Mouse (Mus musculus) embryo, embryonic 9.5 days (tissue): Measurements from ENCODE around the gene Nceh1.
"Not testable (repeated sequence)": the region's sequence is repeated elsewhere in the genome, so short reads cannot be mapped to it uniquely, and the experiment has no call there.

Source experiments
- DNase-seq: peaks from one replicate; pipeline ENCODE4 v3.0.0-alpha.2; 2017; ENCODE audit errors: extremely low spot score

Nceh1 gene

DNA sequence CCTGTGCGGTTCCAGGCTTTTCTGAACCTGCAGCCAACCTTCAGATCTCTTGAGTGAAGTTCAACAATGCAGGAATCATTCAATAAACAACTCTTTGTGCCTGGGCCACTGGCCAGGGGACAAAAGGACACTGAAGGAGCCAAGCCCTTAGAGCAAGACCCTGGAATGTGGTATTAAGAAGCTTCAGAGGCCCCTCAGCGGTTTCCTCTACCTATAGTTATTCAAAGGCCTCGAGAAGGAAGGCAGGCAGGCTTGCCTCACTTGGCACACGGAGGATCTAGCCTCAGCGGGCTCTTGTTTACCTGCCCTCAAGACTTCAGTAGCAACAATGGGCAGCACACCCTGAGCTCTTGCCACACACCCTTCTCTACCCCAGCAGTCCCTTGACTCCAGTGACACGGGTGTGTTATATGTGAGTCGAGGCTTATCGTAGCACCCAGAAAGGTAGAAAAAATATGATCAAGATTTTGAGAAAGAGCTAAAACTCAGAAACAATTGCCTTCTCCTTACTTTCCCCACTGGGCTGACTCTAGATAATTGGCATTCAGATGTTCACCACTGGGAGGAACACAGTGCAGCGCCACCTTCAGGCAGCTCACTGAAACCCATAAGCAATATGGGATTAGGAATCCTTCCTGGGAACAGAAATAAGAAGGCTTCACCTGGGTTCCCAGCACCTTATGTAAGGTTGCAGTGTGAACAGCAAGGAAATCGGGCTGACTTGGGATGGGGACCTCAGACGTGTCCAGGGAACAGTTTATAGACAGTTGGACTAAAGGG is 46.0 kb downstream of the Nceh1 start:
- no peak for DNase-seq

DNA sequence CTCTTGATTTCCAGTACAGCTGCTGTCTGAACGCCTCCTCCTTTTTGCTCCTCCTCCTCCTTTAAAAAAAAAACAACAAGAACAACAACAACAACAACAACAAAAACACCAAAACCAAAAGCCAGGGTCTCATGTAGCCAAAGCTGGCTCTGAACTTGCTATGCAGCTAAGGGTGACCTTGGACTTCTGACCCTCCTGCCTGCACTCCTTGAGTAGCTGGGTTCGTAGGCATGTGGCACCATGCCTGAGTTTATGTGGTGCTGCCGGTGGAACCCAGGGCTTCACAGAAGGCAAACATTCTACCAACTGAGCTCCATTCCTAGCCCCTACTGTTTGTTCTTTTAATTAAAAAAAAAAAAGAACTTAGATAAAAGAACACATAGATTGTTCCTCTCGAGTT is 50.6 kb downstream of the Nceh1 start:
- no peak for DNase-seq

DNA sequence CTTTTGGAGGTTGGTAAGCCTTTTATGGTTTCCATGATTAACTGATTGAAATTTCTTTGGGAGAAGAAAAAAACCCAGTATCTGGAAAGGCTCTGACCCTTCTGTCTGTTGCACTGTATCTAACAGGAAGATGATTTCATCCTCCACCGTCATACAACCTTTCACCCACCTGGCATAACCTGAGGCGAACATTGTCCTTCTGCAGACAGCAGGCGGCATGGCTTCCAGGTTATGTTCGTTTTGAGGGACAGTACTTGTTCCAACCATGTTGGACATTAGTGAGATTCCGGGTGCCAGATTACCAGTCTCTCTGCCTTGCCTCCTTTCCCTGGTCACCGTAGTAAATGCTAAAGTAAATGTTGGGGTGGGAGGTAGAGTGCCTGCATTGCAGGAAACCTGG is 51.1 kb downstream of the Nceh1 start:
- DNase-seq: no peak

DNA sequence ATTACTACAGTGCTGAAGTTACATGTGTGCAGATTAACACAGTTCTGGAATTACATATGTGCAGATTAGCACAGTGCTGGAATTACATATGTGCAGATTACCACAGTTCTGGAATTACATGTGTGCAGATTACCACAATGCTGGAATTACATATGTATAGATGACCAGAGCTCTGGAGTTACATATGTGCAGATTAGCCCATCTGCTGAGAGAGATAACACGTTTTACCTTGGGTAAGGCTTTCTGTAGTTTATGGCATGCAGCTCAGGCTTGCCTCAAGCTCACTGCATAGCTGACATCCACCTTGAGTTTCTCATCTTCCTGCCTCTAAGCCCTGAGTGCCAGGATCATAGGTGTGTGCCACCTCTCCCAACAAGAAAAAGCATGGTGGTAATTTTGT is 52.2 kb downstream of the Nceh1 start:
- no peak for DNase-seq

DNA sequence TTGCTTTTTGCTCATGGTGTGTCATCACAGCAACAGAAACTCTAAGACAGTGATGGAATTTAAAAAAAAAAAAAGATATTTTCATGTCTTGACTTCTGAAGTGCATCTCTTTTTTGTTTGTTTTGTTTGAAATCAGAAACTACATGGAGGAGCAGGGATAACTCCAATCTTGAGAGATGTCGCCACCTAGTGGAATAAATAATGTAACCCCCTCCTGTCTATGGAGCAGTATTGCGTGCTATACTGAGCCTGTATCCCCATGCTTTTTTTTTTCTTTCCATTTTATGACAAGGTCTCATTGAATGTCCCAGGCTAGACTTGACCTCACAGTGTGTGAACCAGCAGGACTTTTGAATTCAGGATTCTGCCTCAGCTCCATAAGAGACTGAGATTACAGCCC is 54.5 kb downstream of the Nceh1 start:
- peak; percentile 36 for DNase-seq

DNA sequence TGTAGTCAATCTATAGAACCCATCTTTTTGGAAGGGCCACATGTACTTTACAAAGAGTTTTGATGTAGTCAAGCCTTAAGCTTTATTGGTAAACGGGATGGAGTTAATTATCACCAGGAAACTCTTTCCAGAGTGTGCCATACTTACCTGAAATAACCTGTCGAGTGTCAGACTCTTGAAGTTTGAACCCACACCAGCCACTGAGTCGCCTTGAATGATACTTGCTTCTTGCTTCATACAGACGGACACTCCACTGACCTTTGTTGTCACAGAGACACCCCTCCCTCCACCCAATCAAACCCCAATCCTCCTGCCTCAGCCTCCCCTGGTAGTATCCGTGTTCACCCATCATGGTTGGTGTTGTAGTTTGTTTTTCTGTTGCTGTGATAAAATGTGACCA is 55.8 kb downstream of the Nceh1 start:
- no peak for DNase-seq

DNA sequence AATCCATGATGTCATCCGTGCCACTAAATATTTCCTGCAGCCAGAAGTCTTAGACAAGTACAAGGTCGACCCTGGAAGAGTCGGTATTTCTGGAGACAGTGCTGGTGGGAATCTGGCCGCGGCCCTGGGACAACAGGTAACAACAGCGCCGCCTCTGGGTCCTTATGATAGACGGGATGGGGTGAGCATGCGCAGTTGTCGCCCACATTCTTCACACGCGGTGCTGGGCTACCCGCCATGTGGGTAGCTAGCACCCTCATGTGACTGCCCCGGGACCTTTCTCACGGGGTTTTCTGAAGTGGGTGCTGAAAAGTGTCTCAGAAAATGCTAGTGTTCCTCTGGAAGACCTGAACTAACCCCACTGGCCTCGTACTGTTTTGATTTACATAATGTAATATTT is 56.8 kb downstream of the Nceh1 start:
- DNase-seq: no peak

DNA sequence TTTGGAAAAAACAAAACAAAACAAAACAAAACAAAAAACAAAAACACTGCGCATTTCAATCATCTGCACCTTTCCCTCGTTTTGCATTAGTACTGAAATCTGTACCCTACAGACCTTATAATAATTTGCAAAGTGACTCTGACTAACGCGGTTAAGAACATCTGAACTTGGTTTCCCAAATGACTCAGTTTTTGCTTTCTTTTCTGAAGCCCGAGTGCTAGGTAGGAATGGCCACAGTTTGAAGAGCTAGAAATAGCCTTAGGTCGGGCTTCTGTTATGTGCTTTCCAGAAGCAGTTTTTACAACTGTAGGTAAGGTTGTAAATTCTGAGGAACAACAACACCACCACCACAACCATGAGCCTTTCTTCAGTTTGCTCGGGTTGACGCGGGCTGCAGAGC is 59.1 kb downstream of the Nceh1 start:
- DNase-seq: no peak

DNA sequence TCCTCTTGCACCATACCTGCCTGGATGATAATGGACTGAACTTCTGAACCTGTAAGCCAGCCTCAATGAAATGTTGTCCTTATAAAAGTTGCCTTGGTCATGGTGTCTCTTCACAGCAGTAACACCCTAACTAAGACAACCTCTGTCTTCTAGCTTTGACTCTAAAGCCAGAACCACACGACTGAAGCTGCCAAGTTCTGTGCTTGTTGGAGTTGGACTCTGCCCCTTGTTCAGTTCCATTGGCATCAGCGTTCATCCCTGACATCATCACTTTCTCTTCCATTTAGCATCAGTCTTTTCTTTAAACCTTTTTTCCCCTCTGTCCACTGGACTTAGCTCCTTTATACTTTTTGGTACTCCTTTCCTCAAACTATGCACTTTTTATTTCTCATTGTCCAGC is 63.4 kb downstream of the Nceh1 start:
- DNase-seq: no peak

DNA sequence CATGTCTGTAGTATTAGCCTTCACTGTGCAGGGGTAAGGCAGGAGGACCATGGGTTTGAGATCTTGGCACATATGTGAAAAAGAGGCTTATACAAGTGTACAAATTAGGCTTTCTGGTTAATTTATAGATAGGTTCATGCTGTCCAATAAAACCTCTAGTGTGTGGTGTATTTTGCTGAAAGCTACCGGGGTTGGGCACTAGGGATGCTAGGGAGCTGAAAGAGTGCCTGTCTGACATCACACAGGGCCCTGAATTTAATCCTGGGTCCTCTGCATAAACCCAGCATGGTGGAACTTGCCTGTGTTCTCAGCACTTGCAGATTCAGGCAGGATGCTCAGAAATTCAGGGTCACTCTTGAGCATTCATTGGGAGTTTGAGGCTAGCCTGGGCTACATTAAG is 65.0 kb downstream of the Nceh1 start:
- DNase-seq: no peak

DNA sequence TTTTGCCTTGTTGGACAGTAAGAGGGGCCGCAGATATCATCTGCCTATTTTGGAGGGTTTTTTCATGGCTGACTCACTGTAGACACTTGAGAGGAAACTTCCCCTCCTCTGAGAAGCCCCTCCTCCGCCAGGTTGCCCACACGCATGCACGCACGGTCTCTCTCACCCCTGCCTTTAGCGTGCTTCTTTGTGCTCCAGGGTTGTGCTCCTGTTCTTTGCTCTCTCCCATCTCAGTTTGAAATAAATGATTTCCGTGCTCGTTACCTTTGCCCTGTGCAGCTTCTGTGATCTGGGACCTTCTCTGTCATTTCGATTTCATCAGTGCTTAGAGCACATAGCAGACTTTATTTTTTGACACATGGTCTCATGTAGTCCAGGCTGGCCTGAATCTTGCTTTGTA is 66.3 kb downstream of the Nceh1 start:
- no peak for DNase-seq

DNA sequence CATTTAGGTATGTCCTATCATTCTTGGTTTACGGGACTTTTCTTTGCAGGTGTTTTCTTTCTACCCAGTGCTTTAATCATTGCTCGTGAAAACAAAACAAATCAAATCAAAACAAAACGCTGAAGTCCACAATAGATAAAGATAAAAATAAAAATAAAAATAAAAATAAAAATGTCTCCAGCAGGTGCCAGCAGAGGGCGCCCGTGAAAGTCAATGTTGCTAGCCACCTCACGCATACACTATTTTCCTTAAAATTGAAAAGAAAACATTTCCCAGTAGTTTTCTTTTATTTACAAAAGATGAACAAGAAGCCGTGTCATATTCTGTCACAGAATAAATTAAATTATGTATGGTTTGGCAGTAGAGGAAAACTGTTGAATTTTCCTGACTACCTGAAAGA is 68.2 kb downstream of the Nceh1 start:
- no peak for DNase-seq

DNA sequence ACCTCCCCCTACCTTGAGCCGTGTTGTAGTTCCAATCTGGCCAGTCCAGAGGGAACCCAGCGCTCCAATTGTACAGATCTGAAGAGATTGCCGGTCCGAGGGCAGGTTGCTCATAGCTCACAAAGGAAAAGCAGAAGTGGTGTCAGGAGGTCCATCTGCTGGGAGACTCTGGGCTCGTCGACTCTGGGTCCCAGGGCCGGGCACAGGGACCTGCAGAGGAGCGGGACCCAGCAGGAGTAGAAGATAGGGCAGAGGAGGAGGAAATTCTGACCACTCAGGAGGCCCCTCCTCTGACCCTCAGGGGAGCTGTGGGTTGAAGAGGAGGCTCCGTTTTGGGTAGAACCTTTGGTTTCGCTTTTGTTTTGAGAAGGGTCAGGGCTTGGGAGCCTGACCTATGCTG is 75.7 kb downstream of the Nceh1 start:
- DNase-seq: no peak

DNA sequence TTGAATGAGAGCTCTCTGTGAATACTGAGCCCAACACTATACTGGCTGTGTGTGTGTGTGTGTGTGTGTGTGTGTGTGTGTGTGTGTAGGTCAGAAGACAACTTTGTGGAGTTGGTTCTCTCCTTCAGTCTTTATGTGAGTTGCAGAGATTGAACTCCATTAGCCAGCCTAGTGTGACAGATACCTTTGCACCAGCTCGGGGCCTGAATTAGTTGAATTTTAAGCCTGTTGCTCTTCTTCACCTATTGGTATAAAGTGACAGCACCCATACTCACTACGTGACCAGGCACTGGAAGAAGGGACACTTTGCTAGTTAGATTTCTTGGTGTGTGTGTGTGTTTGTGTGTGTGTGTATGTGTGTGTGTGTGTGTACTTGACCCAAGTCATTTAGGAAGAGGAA is 77.6 kb downstream of the Nceh1 start:
- DNase-seq: no peak

DNA sequence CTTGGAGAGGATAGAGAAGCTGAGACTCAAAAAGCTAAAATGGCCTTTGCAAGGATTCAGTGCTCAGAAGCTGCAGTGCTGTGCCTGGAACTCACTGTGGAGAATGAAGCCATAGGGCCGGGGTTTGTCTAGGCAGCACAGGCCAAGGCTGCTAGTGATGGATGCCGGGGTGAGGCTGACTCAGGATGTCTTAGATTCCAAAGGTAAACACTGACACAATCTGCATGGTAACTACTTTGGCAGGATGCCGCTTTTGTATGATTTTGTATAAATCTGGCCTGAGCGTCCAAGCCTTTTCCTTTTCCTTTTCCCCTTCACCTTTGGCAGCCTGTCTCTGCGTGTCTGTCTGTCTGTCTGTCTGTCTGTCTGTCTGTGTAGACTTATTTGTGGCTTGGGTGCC is 84.6 kb downstream of the Nceh1 start:
- no peak for DNase-seq

DNA sequence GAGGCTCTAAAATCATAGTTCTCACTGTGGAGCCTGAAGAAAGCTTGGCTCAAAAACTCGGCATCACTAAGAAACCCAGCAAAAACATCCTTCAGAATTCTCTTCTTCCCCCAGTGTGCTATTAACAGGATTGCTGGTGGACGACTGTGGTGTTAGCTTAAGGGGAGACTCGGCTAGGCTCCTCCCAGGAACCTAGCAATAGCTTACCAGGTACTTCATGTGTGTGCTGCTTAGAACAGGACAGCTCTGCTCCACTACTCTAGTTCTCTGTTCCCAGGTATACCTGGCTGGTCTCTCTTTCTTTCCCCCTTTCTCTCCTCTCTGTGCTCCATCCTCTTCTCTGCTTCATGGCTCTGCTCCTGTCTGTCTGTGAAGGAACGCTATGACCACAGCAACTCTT is 85.1 kb downstream of the Nceh1 start:
- DNase-seq: no peak

DNA sequence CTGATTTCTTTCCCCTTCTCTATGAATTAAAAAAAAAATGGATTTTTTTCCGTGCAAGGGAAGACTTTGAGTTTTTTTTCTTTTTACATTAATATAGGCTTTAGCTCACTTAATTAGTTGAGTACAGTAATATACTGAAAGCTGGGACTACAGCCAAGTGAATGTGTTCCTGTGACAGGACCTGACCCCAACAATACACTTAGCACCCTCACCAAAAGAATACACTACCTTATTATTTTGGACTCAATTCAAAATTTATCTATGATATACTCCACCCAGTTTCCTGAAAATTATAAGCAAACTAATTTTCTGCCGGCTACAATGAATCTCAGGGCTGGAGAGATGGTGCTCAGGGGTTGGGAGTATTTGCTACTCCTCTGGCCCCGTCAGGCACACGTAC is 86.4 kb downstream of the Nceh1 start:
- no peak for DNase-seq

DNA sequence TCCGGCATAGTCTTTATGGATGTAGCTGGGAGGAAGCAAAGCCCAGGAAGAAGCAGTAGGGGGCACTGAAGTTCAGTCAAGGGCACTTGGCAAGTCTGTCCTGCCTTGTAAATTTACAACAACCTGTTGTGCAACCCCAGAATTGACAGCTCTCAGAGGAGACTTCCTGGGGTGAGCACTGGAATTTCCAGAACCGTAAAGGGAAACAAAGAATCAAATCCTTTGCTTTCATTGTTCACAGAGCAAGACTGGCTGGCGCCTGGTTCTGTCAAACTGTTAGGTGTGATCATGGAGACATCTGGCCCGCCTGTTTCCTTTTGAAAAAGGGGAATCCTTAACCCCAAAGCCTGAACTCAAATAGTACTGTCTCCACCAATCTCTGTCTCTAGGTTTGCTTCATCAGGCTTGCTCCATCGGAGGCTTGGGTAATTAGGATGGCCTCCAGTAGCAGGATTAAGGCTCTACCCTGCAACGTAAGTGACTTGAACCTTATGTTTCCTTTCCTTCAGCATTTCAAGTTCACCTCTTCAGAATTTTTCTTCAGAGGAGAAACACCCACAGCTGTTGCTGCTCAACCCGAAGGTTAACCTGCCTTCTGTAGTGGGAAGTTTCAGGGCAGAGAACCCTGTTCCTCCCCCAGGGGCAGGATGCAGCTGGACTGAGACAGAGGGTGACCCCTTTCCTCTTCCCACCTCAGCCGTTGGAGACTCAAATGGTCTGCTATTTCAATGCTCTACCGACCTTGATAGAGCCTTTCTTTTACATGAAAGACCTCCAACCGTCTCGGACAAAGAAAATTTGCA is 87.6 kb downstream of the Nceh1 start:
- DNase-seq: peak; percentile 16

DNA sequence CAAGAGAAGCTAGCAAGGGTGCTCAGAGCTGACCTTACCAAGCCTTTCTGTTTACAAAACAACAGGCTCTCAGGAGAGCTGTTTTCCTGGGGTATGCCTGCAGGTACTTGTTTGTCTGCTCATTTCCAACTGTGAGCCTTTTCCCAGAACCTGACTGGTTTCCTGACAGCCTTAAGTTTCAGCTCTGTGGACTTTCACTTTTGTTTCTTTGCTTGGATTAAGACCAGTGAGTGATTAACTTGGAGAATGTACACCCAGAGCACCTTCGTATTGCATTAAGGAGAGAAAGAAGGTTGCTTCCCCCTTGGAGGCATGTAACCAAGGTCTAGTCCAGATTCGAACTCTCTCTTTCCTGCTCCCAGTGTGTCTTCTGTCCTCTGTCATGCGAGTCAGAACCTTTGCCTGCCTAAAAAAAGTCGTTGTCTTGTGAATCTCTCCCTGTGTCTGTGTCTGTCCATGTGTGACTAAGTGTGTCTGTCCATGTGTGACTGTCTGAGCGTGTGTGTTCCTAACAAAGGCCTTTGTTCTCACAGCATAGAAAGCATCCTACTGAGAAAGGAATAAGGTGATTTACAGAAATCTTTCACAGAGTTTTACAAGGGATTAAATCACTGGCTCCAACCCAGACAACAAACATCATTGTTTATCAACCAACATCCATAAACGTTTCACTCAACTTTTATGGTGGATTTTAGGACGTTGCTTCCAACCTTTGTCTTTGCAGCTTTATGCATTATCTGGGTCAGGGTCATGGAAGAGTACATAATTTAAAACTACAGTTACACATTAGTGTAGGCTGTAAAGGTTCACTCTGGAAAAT is 90.4 kb downstream of the Nceh1 start:
- no peak for DNase-seq

DNA sequence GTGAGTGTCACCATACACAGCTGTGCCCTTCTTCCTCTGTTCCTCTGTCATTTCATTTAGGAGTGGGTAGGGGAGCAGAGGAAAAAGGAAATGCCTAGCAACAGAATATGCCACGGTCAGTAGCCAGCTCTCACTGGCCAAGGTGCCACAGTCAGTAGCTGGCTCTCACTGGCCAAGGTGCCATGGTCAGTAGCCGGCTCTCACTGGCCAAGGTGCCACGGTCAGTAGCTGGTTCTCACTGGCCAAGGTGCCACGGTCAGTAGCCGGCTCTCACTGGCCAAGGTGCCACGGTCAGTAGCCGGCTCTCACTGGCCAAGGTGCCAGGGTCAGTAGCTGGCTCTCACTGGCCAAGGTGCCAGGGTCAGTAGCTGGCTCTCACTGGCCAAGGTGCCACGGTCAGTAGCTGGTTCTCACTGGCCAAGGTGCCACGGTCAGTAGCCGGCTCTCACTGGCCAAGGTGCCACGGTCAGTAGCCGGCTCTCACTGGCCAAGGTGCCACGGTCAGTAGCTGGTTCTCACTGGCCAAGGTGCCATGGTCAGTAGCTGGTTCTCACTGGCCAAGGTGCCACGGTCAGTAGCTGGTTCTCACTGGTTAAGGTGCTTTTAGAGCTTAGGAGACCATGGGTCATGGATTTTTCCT is 96.6 kb downstream of the Nceh1 start:
- not testable (repeated sequence) for DNase-seq

DNA sequence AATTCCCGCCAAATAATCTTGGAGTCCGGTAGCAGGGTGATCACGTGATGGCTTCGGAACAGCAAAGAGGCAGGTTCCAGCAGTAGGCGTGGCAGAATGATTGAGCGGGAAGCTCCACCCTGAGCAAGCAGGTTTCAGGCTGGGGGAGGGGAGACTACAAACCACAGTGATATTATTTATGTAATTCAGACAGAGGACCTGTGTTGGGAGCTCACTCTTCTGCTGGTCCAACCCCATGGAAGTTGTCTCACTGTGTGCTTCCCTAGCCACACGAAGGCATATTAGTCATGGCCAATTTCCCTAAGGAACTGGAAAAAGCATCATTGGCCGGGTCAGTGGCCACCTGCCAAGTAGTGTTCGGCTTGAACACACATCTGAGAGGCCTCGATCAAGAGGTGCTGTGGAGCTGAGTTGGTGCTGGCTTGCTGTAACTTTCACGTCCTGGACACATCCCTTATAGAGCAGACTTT is 97.5 kb downstream of the Nceh1 start:
- no peak for DNase-seq
